Mouse (Mus musculus) heart, adult 11 months (tissue): Measurements from ENCODE around the gene Aldh1a1.

Experiments
- DNase-seq: peaks from one replicate; pipeline ENCODE4 v3.0.0; 2022

Gene Aldh1a1

DNA sequence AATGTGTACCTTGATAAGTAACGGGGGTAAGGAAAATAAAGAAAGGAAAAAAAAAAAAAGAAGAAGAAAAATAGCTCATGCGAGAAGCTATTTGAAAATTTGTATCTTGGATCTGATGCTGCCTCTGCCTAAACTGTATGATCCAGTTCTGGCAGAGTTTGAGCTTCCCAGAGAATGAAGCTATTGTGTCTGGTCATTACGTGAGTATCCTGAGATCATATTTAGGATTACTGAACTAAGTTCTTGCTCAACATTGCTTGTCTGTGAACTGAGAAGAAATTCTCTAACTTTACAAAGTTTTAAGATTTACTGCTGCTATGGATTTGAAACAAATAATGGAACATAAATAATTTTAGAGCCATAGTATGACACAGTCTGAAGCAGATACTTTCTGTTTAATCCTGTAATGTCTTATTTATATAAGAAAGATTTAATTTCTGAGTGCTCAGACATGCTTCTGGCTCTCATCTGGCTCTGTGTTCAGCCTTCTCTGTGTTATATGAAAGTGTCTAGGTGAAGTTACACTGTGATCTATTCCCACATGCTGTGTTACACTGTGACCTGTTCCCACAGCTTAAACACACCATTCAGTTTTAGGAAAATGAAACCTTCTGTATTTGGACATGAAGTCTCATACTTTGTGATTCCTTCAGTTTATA lies 185.3 kb downstream of the Aldh1a1 start:
- DNase-seq = no peak
